Mouse (Mus musculus) hindbrain, embryonic 10.5 days (tissue): ENCODE measurements around the gene Dus1l. TPM values are rescaled to one million over a fixed set of nuclear protein-coding genes. Genes with fewer than 3 reads are reported as not detected.
A peak's percentile ranks its signal among the peaks of the same experiment; 100 is the strongest.
"Not testable (repeated sequence)": the region's sequence is repeated elsewhere in the genome, so short reads cannot be mapped to it uniquely, and the experiment has no call there.

Experiments
- DNase-seq: peaks from one replicate; pipeline ENCODE4 v3.0.0-alpha.2; 2017; ENCODE audit warnings: low spot score
- H3K27ac ChIP-seq: fragments of 300-500 bp; sonication (generic); 2 replicates; pipeline ENCODE4 v1.5.1; 2016; ENCODE audit warnings: mild to moderate bottlenecking, moderate library complexity
- H3K27me3 ChIP-seq: fragments of 300-500 bp; sonication (generic); 2 replicates; pipeline ENCODE4 v1.6.1; 2016; ENCODE audit warnings: mild to moderate bottlenecking; ENCODE audit not compliant: poor library complexity, insufficient read depth, severe bottlenecking
- H3K36me3 ChIP-seq: fragments of 300-500 bp; sonication (generic); 2 replicates; pipeline ENCODE4 v1.6.1; 2016; ENCODE audit warnings: mild to moderate bottlenecking, moderate library complexity
- H3K4me1 ChIP-seq: fragments of 300-500 bp; sonication (generic); replicated peaks from 2 replicates; pipeline ENCODE4 v1.6.1; 2016; ENCODE audit warnings: mild to moderate bottlenecking
- H3K4me3 ChIP-seq: fragments of 300-500 bp; sonication (generic); 2 replicates; pipeline ENCODE4 v1.5.1; 2016; ENCODE audit warnings: mild to moderate bottlenecking, moderate library complexity
- H3K9me3 ChIP-seq: fragments of 300-500 bp; sonication (generic); 2 replicates; pipeline ENCODE4 v1.6.1; 2016; ENCODE audit warnings: mild to moderate bottlenecking, moderate library complexity
- WGBS: fragments of 180-500 bp; shearing (Covaris S2); methylation state at CpG from one replicate; pipeline ENCODE4 v1.1.7; 2016; 5-methylcytosine and 5-hydroxymethylcytosine counted together
- polyA plus RNA-seq: library from polyadenylated mRNA; unstranded; fragments of >200 nt; fragmentation: Nextera tagmentation; extraction: Ambion mirVana; gene quantifications from 2 replicates; pipeline ENCODE4 v1.2.1, GENCODE M21; 2016

The Dus1l gene
- 95.4 and 97.1 TPM in 2 replicates for polyA plus RNA-seq

GRCm38 (mm10) chr11:120795756-120796613 is at the start of gene Dus1l:
Gene Dus1l (minus strand): TSS chr11:120796403.
- Histone ChIP-seq H3K36me3 (peaks cover 42% of the 10 kb centered on the region), H3K9me3 (no peaks in the 10 kb centered on the region), H3K4me1 (peaks cover 43% of the 10 kb centered on the region), H3K27me3 (no peaks in the 10 kb centered on the region), H3K4me3 (peak within 1 kb of the TSS; percentile 100), H3K27ac (peak within 1 kb of the TSS; percentile 92)
- WGBS, result 2% methylated on average over 59 of the region's 59 CpGs
- DNase-seq, result peak; percentile 98

GRCm38 (mm10) chr11:120844329-120844728 is 48.1 kb upstream of the Dus1l start:
- WGBS, result 93% methylated on average over 4 of the region's 4 CpGs
- Histone ChIP-seq H3K4me3 (no peak overlapping the region), H3K27ac (no peak overlapping the region), H3K4me1 (no peaks in the 10 kb centered on the region), H3K9me3 (no peaks in the 10 kb centered on the region), H3K27me3 (no peaks in the 10 kb centered on the region), H3K36me3 (0 out of 2 replicates have a peak, but pooled peaks cover 3% of the 10 kb centered on the region)
- DNase-seq, result no peak

GRCm38 (mm10) chr11:120833555-120834280 is 37.5 kb upstream of the Dus1l start:
- no peak overlapping the region for H3K4me3 ChIP-seq

GRCm38 (mm10) chr11:120832962-120833361 is 36.8 kb upstream of the Dus1l start:
- H3K4me3 ChIP-seq, H3K9me3 ChIP-seq, H3K27me3 ChIP-seq, H3K27ac ChIP-seq, DNase-seq, H3K36me3 ChIP-seq: not testable (repeated sequence)
- WGBS, result 95% methylated on average over 5 of the region's 5 CpGs
- H3K4me1 ChIP-seq, result peaks cover 41% of the 10 kb centered on the region

More at GRCm38 (mm10) chr11:120833555-120834280, 37.5 kb upstream of the Dus1l start:
- 79% methylated on average over 8 of the region's 8 CpGs for WGBS
- no peaks in the 10 kb centered on the region for H3K9me3 ChIP-seq
- peaks cover 36% of the 10 kb centered on the region for H3K4me1 ChIP-seq
- H3K36me3 ChIP-seq, result 0 out of 2 replicates have a peak, but pooled peaks cover 6% of the 10 kb centered on the region
- peak overlapping the region; percentile 59 for H3K27ac ChIP-seq
- DNase-seq, result no peak
- H3K27me3 ChIP-seq, result no peaks in the 10 kb centered on the region

GRCm38 (mm10) chr11:120831659-120832440 is 35.6 kb upstream of the Dus1l start:
- 87% methylated on average over 3 of the region's 3 CpGs for WGBS
- no peaks in the 10 kb centered on the region for H3K27me3 ChIP-seq
- no peaks in the 10 kb centered on the region for H3K9me3 ChIP-seq
- 0 out of 2 replicates have a peak, but pooled peaks cover 6% of the 10 kb centered on the region for H3K36me3 ChIP-seq
- no peak for DNase-seq
- H3K4me1 ChIP-seq, result peaks cover 50% of the 10 kb centered on the region
- no peak overlapping the region for H3K4me3 ChIP-seq
- no peak overlapping the region; the same call in 1 of the 2 replicates for H3K27ac ChIP-seq

- peak overlapping the region; percentile 23 for H3K27ac ChIP-seq
- WGBS, result 73% methylated on average over 12 of the region's 12 CpGs
Measured at GRCm38 (mm10) chr11:120830686-120831085, 34.5 kb upstream of the Dus1l start.

GRCm38 (mm10) chr11:120829757-120830532 is 33.7 kb upstream of the Dus1l start:
- Histone ChIP-seq H3K27me3 (no peaks in the 10 kb centered on the region), H3K36me3 (peaks cover 9% of the 10 kb centered on the region; the same call in 1 of the 2 replicates), H3K4me1 (peaks cover 69% of the 10 kb centered on the region), H3K27ac (peak overlapping the region; percentile 29; the same call in 1 of the 2 replicates), H3K9me3 (no peaks in the 10 kb centered on the region), H3K4me3 (no peak overlapping the region)
- 88% methylated on average over 10 of the region's 10 CpGs for WGBS
- DNase-seq, result no peak

More at GRCm38 (mm10) chr11:120830686-120831085, 34.5 kb upstream of the Dus1l start:
- Histone ChIP-seq H3K36me3 (peaks cover 9% of the 10 kb centered on the region; the same call in 1 of the 2 replicates), H3K9me3 (no peaks in the 10 kb centered on the region), H3K27me3 (no peaks in the 10 kb centered on the region), H3K4me1 (peaks cover 62% of the 10 kb centered on the region), H3K4me3 (no peak overlapping the region)
- no peak for DNase-seq

GRCm38 (mm10) chr11:120828416-120828815 is 32.2 kb upstream of the Dus1l start:
- Histone ChIP-seq H3K36me3 (peaks cover 9% of the 10 kb centered on the region; the same call in 1 of the 2 replicates), H3K9me3 (no peaks in the 10 kb centered on the region), H3K27ac (peak overlapping the region; percentile 60), H3K27me3 (no peaks in the 10 kb centered on the region), H3K4me3 (no peak overlapping the region), H3K4me1 (peaks cover 70% of the 10 kb centered on the region)
- 86% methylated on average over 4 of the region's 4 CpGs for WGBS
- DNase-seq, result no peak

GRCm38 (mm10) chr11:120826016-120826953 is 30.1 kb upstream of the Dus1l start:
- DNase-seq, result no peak
- H3K36me3 ChIP-seq, result peaks cover 25% of the 10 kb centered on the region
- no peaks in the 10 kb centered on the region for H3K27me3 ChIP-seq
- H3K4me1 ChIP-seq, result peaks cover 85% of the 10 kb centered on the region
- H3K4me3 ChIP-seq, result peak overlapping the region; percentile 92
- WGBS, result 78% methylated on average over 8 of the region's 8 CpGs
- H3K9me3 ChIP-seq, result no peaks in the 10 kb centered on the region
- peak overlapping the region; percentile 100 for H3K27ac ChIP-seq

GRCm38 (mm10) chr11:120825289-120825863 is 29.2 kb upstream of the Dus1l start:
- Histone ChIP-seq H3K9me3 (no peaks in the 10 kb centered on the region), H3K27me3 (no peaks in the 10 kb centered on the region), H3K4me3 (peak overlapping the region; percentile 92), H3K36me3 (peaks cover 29% of the 10 kb centered on the region), H3K27ac (peak overlapping the region; percentile 100), H3K4me1 (peaks cover 85% of the 10 kb centered on the region)
- WGBS, result 41% methylated on average over 4 of the region's 4 CpGs
- peak; percentile 58 for DNase-seq
